In genomic region chr11:105505038-105505437, GRCm38 (mm10) we compare ENCODE assay signal across 18 mouse cellular contexts. TPM values are rescaled to one million over a fixed set of nuclear protein-coding genes. Genes with fewer than 3 reads are reported as not detected.
"Had no signal": no experiment of that assay in that cellular context is flagged by ENCODE, and none has a peak within 500 bp of the region (broad histone marks: within the 10 kb centered on the region; RNA-seq: fewer than 3 reads in every experiment).

No protein-coding gene starts in this region.

- H3K4me2 ChIP-seq: limb, embryonic 12.5 days; liver, embryonic 13.5 days; midbrain, embryonic 15.5 days; neural tube, embryonic 13.5 days; stomach, embryonic 15.5 days had no signal

- H3K27ac ChIP-seq: layer of hippocampus, adult 2 months; limb, embryonic 12.5 days; liver, embryonic 13.5 days; midbrain, embryonic 15.5 days; neural tube, embryonic 13.5 days; stomach, embryonic 15.5 days had no signal

- H3K27me3 ChIP-seq: limb, embryonic 12.5 days; midbrain, embryonic 15.5 days; neural tube, embryonic 13.5 days; stomach, embryonic 15.5 days had no signal

- H3K9me3 ChIP-seq: limb, embryonic 12.5 days; liver, embryonic 13.5 days; midbrain, embryonic 15.5 days; neural tube, embryonic 13.5 days; stomach, embryonic 15.5 days had no signal

- H3K9ac ChIP-seq: limb, embryonic 12.5 days; liver, embryonic 13.5 days; liver, postnatal 0 days; midbrain, embryonic 15.5 days; neural tube, embryonic 13.5 days; stomach, embryonic 15.5 days had no signal

- ATAC-seq: liver, postnatal 0 days; midbrain, embryonic 15.5 days had no signal

- H3K4me3 ChIP-seq: layer of hippocampus, adult 2 months; limb, embryonic 12.5 days; liver, embryonic 13.5 days; midbrain, embryonic 15.5 days; neural tube, embryonic 13.5 days; stomach, embryonic 15.5 days had no signal

- H3K36me3 ChIP-seq: limb, embryonic 12.5 days; liver, embryonic 13.5 days; midbrain, embryonic 15.5 days; neural tube, embryonic 13.5 days; stomach, embryonic 15.5 days had no signal

- DNase-seq: kidney, postnatal 10 days; kidney, postnatal 4 days; liver; liver, embryonic 13.5 days; liver, postnatal 0 days; right cerebral cortex, postnatal 14 days; thymus, adult 2 months; thymus, postnatal 25 days had no signal

RNA-seq across cellular contexts. Expression of gene March10, which starts 48.5 kb away (rescaled TPM):
- total RNA-seq: megakaryocyte progenitor cell, adult 5-6 weeks; monocyte, adult 5-6 weeks had no signal
- polyA plus RNA-seq: kidney, embryonic 14.5 days; limb, embryonic 12.5 days; liver, embryonic 13.5 days; liver, postnatal 0 days; neural tube, embryonic 13.5 days; spleen, adult 2 months; stomach, embryonic 15.5 days; urinary bladder, adult 2 months had no signal
